Mouse (Mus musculus) 416B (cell line): ENCODE measurements at regions not wholly inside any gene's neighbourhood (a gene's known extent, or its start where the extent isn't known, plus 50 kb on each side); places are given as distances from the start of the nearest gene placed in this dataset.

Source experiments
- DNase-seq: peaks from one replicate; pipeline ENCODE4 v3.0.0; 2011; ENCODE audit warnings: low read depth

DNA sequence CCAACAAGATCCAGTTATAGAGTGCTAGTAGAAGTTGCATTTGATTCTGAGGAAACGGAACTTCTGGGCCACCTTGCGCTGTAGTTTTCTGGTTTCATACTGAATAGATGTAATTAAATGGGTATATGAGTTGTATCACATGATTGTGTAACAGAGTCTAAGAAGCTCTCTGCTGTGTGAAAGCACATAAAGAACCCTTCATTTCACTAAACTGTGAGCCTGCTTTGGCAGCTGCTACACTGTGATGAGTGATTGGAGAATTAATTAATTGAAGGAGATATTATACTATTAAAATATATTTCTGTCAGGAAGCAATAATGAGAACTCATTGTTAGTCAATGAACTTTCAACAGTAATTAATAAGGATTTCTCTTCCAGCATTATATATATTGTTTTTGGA is 369.8 kb upstream of the Fbxo33 start:
- no peak for DNase-seq

GRCm38 (mm10) chr12:59582587-59582986 is 363.1 kb upstream of the Fbxo33 start:
- no peak for DNase-seq

- peak; percentile 58 for DNase-seq
These were observed 360.2 kb upstream of the Fbxo33 start for GRCm38 (mm10) chr12:59579694-59580093.

DNA sequence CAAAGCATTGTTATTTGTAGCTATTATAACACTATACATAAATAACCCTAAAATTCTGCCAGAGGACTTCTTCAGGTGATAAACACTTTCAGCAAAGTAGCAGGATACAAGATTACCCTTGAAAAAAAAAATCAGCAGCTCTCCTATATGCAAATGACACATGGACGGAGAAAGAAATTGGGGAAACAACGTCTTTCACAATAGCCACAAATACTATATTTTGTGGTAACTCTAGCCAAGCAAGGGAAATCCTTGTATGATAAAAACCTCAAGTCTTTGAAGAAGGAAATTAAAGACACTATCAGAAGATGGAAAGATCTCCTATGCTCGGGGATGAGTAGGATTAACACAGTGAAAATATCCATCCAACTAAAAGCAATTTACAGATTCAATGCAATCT is 344.4 kb upstream of the Fbxo33 start:
- DNase-seq = no peak

DNA sequence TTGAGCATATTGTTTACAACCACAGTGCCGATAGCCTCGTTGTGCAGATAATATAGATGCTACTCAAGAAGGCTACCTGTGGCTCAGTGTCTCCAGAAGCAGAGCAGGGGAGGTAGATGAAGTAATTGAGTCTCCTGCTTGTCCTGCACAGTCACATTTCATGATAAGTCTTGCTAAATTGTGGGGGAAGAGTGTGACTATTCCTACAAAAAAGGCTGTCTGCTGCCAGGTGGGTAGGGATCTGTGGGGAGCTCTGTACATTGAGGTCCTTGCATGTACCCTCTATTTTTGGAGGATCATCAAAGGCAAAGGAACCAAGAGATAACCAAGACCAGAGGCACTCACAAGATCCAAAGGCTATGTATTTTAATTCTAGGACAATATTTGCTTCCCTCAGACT is 320.3 kb upstream of the Fbxo33 start:
- no peak for DNase-seq

DNA sequence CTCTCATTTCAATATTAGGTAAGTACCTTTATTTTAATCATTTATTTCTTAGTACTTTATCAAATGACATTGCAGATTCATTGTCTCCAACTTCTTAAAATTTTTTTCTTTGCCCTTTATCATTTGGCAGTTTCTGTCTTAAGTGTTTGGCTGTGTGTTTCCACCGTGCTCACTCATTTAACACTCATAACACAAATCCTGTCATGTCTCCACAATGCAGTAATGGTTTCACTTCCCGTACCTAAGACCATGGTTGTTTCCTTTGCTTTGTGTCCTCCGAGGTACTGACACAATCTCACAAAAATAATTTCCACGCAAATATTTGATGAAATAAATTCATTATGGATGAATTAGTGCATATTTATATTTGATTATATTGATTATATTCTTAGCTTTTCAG is 311.0 kb upstream of the Fbxo33 start:
- no peak for DNase-seq

DNA sequence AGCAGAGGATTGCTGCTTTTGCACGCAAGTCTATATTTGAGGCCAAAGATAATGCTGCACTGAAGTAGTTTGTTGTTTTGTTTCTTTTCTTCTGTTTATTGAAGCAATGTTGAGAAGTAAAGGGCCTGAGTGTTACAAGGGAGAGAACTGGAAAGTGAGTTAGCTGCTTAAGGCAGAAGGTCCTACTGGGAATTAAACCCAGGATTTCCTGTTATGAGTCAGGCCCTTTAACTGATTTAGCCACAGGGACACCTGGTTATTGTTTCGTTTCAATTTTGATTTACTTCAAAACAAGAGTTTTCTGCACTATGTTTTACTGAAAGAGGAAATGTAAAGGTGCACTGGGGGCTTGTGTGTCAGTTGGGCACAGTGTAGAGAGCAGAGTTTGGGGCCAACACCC is 303.8 kb upstream of the Fbxo33 start:
- no peak for DNase-seq

DNA sequence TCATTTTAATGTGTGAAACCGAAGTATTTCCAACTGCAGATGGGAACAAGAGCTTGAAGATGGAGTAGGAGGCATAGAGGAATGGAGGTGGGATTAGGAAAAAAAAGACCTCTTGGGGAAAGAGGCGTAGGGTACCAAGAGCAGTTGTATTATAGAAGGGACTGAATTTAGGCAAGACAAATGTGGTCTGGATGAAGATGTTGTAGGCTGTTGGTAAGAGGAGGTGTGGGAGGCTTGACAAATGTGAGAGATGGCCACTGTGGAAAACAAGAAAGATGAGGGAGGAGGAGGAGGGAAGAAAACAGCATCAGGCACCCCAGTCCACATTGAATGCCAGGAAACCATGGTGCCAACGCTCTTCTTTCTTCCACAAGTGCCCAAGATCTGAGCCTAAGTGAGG is 302.4 kb upstream of the Fbxo33 start:
- DNase-seq = no peak

- no peak for DNase-seq
These were observed 290.3 kb upstream of the Fbxo33 start for GRCm38 (mm10) chr12:59509857-59510256.

DNA sequence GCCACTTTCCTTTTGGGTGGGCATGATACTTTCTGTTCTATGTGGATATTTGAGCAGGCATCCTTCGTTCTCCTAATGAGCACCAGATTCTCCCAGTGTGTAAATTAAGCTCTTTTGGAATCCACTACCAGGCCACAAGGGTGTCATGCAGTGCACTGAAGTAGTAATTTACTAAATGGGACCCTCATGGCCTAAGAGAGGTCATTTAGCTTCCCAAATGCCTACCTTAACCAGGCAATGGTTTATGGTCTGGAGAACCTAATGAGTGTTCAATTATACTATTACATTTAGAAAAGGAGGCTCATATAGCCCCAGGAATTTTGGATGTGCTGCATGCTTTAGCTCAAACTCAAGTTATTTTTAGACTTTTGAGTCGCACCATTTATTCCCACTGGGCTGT is 289.6 kb upstream of the Fbxo33 start:
- DNase-seq = no peak

DNA sequence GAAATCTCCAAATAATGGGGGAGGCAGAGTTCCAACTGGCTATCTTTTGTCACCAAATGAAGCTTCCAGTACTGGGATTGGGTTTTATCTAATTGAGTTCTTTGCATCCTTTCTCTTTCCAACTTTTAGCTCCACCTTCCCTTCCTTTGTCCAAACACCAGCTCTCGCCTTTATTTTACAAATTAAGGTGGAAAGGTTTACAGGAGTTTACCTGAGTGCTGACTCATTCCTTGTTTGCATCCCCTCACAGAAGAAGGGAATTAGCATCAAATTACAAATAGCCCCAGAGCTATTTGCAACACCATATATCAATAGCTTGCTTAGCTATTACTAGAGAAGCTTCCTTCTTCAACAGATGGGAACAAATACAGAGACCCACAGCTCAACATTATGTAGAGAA is 287.9 kb upstream of the Fbxo33 start:
- no peak for DNase-seq

- DNase-seq = no peak
These were observed 277.9 kb upstream of the Fbxo33 start for GRCm38 (mm10) chr12:59497434-59497833.

DNA sequence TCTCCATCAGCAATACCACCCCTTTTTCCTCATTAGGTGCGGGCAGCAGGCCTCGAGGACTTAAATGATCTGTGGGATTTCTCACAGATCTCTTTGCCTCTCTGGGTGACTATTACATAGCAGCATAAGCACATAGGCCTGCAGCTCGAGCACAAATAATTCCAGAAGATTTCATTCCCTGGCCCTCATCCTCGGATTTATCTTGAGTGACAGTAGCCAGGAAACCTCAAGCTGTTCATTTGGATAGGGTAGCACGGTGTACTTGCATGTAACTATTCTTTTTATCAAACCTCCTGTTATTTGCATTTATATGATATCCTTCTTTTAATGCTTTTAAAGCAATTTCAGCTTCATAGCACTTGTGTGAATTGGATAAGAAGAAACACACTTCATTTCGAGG is 268.5 kb upstream of the Fbxo33 start:
- no peak for DNase-seq

GRCm38 (mm10) chr12:59487507-59487906 is 268.0 kb upstream of the Fbxo33 start:
- DNase-seq = no peak

DNA sequence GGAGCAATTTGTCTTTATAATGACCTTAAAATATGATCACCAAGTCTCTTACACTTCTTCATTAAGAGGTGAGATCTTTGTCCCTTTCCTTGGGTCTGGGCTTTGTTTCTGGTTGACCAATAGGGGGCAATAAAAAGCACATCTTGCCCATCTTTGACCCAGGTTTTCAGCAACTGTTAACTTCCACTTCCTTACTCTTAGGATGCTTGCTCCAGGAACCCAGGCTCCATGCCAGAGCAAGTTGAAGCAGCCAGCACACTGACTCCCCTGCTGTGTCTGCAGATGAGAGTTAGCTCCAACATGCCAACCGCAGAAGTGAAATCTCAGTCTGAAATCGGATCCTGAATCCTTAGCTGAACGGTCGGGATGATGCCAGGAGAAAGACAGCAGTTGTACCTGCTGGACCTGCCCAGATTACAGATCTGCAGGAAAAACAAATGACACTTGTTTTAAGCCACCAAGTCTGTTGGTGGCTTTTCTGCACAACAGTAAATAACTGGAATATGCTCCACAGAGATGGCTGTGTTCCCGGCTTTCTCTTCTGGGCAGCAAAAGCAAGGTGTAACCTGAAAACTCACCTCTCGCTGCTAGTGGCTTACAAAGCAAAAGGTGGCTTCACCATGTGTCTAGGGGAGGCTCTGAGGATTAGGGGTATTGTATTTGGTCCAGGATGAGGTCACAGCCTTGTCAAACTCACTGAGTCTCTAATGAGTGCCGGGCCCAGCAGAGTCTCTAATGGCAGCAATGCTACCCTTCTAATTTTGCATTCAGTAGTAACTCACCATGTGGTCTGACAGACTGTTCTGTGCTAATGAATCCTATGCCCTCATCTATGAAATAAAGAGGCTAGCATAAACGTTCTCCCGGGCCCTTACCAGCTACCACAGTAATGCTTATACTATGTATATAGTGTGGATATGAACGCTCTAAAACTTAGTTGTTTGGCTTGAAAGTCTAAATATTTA is 241.8 kb upstream of the Fbxo33 start:
- no peak for DNase-seq

DNA sequence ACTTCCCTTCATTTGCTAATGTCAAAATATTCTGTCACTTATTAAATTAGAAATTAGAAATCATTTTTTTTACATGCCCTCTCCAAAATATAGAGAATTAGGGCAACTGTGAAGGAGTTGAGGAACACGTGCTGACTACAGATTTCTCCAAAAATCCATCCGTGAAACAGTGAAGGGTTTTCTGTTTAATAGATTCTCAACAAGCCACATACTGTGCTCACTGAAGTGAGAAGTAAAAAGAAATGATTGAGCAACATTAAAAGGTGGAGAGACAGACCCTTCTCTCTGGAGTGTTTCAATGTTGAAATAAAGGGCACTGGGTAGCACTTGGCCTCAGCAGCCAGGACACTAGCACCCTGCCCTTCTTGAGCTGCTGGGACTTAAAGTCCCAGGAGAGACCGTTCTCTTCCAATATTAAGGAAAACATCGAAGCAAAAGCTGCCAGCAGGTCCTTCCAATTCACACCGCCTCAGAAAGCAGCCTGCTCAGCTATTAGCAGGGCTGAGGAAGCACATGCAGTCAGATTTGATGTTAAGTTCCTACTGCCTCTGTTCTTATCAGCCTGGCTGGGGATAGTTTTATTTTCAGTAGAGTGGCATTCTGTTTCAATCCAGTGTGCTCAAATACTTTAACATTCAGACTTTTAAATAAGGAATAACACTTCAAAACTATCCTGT is 236.8 kb upstream of the Fbxo33 start:
- no peak for DNase-seq

DNA sequence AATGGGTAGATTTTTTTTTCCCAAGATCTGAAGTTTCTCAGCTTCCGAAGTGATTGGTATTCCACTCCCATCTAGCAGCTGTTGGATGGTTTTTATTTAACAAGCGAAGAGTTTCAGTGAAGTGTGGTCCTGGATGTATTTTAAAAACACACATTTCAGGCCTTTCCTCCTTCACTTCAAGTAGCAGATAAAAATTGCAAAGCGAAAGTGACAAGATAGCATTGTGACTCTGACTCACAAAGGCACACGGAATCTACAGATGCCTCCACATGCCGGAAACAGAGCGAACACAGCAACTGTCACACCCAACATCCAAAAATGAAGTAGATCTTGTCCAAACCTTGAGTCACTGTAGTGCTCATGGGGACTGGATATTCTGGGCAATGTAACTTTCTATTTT is 195.5 kb upstream of the Fbxo33 start:
- DNase-seq = no peak

- DNase-seq = no peak
These were observed 192.0 kb upstream of the Fbxo33 start for GRCm38 (mm10) chr12:59411491-59411890.

GRCm38 (mm10) chr12:59391103-59391502 is 171.6 kb upstream of the Fbxo33 start:
- no peak for DNase-seq

DNA sequence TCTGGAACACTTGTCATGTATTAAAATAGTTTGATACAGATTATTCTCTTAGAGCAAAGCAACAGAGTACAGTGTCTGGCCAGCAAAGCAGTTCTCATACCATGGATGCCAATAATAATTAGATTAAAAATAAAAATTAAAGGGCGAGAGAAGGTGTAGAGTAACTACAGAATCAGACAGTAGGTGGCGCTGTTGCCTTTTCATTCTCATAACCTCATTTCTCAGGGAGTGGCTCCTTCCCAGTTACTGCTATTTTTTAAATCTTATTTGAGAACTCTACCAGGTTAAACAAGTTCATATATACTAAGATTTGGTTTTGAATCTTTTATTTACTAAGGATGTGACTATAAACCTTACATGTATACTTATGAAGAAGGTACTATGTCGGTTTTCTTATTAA is 163.3 kb upstream of the Fbxo33 start:
- DNase-seq = peak; percentile 62

DNA sequence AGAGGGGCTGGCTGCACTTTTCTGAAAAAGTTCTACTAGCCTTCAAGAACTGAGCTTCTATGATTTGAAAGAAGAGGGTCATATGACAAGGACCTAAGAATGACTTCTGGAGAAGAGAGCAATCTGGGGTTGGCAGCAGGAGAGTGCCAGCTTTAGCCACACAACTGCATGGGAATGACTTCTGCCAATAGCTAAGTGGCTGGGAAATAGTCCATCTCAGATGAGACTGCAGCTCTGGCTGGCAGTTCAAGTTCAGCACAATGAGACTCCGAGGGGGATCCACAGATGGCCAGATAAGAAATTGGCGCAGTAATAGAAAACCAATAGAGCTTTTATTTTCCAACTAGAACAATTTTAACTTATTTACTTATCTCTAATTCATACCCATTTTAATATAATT is 122.1 kb upstream of the Fbxo33 start:
- no peak for DNase-seq

DNA sequence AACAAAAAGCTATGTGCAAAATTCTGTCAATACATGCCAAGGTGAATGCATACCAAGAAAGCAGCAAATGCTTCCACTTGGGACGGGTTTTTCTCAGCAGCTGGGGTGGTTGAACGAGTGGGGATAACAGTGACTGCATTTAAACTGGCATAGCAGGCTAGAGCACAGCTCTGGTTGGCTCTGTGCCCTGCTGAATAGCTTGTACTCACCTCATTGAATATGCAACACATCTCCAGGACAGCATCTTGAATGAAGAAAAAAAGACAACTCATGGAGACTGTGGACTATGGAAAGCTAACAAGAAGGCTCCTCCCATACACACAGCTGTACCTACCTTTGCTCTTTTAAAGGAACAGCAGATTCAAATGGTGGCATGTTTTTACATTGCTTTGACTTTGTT is 111.2 kb upstream of the Fbxo33 start:
- no peak for DNase-seq

- peak; percentile 16 for DNase-seq
These were observed 93.2 kb upstream of the Fbxo33 start for GRCm38 (mm10) chr12:59312703-59313102.

- DNase-seq = no peak
These were observed 88.4 kb upstream of the Fbxo33 start for GRCm38 (mm10) chr12:59307958-59308357.
